Mouse (Mus musculus): ENCODE data around the gene Terf2. TPM values are rescaled to one million over a fixed set of nuclear protein-coding genes. Genes with fewer than 3 reads are reported as not detected.

The Terf2 gene
- polyA plus RNA-seq, 1 experiment from 2014 or later, result 22.2 TPM

DNA sequence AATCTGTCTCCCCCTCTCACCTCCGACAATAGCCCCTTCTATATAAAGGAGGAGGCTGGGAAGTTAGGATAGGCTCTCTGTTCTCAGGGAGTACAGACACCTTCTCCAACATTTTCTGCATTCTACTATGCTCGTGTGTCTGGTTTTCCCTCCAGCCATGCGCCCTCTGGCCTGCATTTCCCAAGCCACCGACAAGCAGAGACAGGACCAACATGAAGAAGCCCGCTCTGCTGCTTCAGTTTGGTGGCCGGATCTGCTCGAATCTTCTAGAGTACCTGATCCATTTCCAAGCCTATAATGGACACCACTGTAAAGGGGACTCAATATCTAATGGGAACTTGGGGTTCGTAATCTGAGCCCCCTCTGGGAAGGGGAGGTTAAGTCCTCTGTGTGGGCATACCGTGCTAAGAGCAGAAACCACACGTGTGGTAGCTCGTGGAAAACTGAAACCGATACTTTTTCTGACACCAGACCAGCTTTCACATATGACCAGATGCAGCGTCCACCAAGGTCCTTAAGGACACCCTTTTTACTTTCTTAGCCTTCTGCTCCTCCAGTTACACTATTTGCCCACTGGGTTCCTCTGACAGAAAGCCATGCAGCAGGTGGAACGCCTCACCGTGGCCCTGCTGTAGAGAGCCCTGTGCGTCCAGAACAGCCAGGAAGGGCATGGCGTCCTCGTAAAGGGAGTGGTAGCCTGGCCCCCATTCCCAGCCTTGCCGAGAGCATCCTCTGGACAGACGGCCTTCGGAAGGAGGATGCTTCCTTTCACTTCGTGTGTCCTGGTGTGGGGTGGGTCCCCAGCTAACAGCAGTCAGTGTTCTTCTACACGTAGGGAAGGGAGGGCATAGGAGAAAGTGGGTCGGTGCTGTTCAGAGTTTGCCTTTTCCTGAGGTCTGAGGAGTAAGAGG is 36.5 kb upstream of the Terf2 start:
- Histone ChIP-seq H3K27ac (no peak overlapping the region), H3K9ac (no peak overlapping the region), H3K4me1 (replicated peaks; ENCODE audit: control insufficient read depth, insufficient read depth, low read length) (no peaks in the 10 kb centered on the region), H3K4me2 (replicated peaks) (no peak overlapping the region), H3K27me3 (ENCODE audit: control insufficient read depth, insufficient read depth, low read length) (no peaks in the 10 kb centered on the region), H3K4me3 (replicated peaks; ENCODE audit: low read length) (no peak overlapping the region), H3K9me3 (ENCODE audit: control insufficient read depth, low read length) (no peaks in the 10 kb centered on the region), H3K36me3 (replicated peaks; ENCODE audit: control insufficient read depth, insufficient read depth) (no peaks in the 10 kb centered on the region)
- ATAC-seq (ENCODE audit: low FRiP score) (no peak), DNase-seq (ENCODE audit: low spot score) (no peak)
- WGBS, result 87% methylated on average over 24 of the region's 24 CpGs

DNA sequence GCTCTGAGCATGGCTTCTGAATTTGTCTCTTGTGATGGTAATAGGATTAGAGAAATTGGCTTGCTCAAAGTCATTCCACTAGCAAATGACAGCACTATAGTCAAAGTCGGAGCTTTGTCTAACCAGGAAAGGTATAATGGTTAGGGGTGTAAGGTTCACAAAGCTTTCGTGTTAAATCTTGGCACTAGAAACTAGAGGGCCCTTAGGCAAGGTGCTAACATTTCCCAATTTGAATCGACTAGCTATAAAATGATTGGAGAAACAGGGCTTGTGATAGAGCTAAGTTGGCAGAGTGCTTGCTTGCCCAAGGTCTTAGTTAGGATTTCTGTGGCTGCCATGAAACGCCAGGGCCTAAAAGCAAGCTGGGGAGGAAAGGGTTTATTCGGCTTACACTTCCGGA is 33.7 kb upstream of the Terf2 start:
- ATAC-seq (ENCODE audit: low FRiP score) (no peak), DNase-seq (ENCODE audit: low spot score) (no peak)
- Histone ChIP-seq H3K9ac (no peak overlapping the region), H3K4me1 (replicated peaks; ENCODE audit: control insufficient read depth, insufficient read depth, low read length) (no peaks in the 10 kb centered on the region), H3K4me3 (replicated peaks; ENCODE audit: low read length) (no peak overlapping the region), H3K27me3 (ENCODE audit: control insufficient read depth, insufficient read depth, low read length) (no peaks in the 10 kb centered on the region), H3K27ac (0 out of 2 replicates have a peak overlapping the region, but pooled peaks have one; percentile 3), H3K36me3 (replicated peaks; ENCODE audit: control insufficient read depth, insufficient read depth) (no peaks in the 10 kb centered on the region), H3K4me2 (replicated peaks) (no peak overlapping the region), H3K9me3 (ENCODE audit: control insufficient read depth, low read length) (no peaks in the 10 kb centered on the region)
- WGBS, result 81% methylated on average over 6 of the region's 6 CpGs

DNA sequence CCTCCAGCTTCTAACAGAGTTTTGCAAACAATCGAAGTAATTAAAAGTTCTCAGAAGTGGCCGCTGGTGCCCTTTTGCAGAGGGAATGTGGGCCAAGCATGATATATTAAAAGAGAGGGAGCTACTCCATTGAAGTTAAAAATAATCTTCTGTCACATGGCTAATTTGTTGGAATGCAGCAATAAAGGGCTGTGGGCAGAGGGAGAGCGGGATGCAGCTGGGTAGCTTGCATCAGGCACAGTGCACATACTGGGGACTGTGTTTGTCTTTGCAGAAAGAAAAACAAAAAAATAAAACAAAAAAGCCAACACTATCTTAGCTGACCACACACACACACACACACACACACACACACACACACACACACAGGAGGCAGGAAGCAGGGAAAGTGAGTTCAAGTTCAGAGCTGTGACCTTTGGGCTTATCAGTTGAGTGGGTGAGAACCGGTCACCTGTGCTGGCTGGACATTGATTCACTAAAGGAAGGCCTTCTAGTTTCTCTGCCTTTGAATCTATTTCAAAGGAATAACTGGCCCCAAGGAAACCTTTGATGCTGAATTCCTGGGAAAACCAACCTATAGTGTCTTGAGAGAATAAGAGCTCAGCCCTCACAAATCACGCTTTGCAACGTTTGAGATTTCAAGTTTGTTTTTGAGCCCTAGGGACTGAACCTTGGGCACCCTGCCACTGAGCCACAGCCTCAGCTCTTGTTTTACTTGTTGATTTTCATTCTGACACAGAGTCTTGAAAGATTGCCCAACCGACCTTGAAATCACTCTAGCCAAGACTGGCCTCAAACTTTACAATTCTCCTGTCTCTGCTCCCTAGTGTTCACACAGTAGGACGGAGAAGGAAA is 33.1 kb upstream of the Terf2 start:
- no peak for ATAC-seq (ENCODE audit: low FRiP score)
- no peak for DNase-seq (ENCODE audit: low spot score)

DNA sequence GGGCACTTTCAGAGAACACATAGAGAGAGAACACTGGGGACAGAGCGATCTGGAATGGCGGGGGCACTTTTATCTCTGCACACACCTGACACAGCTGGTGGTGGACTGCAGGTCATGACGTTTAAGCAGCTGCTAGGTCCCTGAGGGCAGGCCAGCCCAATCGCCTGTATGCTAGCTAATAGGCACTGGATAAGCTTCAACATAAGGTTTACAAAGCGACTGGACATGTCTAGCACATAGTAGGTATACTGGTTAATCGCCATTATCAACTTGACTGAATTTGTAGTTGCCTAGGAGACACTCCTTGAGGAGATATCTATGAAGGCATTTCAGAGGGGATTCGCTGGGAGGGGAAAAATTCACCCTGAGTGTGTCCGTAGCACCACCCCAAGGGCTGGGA is 28.0 kb upstream of the Terf2 start:
- H3K27me3 ChIP-seq (ENCODE audit: control insufficient read depth, insufficient read depth, low read length), result no peaks in the 10 kb centered on the region
- no peak for ATAC-seq (ENCODE audit: low FRiP score)

More for the DNA sequence above, 33.1 kb upstream of the Terf2 start:
- Histone ChIP-seq H3K9me3 (ENCODE audit: control insufficient read depth, low read length) (no peaks in the 10 kb centered on the region), H3K27me3 (ENCODE audit: control insufficient read depth, insufficient read depth, low read length) (no peaks in the 10 kb centered on the region), H3K27ac (0 out of 2 replicates have a peak overlapping the region, but pooled peaks have one; percentile 3), H3K9ac (no peak overlapping the region), H3K4me2 (replicated peaks) (no peak overlapping the region), H3K4me1 (replicated peaks; ENCODE audit: control insufficient read depth, insufficient read depth, low read length) (no peaks in the 10 kb centered on the region), H3K36me3 (replicated peaks; ENCODE audit: control insufficient read depth, insufficient read depth) (no peaks in the 10 kb centered on the region), H3K4me3 (replicated peaks; ENCODE audit: low read length) (no peak overlapping the region)
- WGBS, result 56% methylated on average over 8 of the region's 8 CpGs

DNA sequence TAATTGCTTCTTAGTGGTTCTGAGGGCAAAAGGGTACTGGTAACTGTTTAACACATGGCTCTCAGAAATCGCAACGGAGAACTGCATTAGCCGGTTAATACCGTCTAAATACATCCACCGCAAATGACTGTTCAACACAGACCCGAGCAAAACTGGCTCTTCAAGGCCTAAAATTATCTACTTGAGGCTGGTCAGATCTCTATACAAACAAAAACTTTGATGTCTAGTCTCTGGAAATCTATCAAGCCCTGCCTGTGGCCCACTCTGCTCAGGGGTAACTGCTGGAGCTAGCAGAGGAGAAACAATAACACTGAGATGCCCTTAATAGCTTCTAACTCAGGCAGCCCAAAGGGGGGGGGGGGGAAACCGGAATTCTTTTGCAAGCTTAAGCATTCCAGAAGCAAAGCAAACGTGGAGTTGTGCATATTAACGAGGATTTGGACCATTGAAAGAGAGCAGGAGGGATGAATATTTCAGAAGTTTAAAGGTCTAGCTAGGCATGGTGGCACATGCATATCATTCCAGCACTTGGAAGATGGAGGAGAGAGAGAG is 26.8 kb upstream of the Terf2 start:
- Histone ChIP-seq H3K27ac (no peak overlapping the region), H3K36me3 (replicated peaks; ENCODE audit: control insufficient read depth, insufficient read depth) (no peaks in the 10 kb centered on the region), H3K4me3 (replicated peaks; ENCODE audit: low read length) (no peak overlapping the region), H3K4me1 (replicated peaks; ENCODE audit: control insufficient read depth, insufficient read depth, low read length) (no peaks in the 10 kb centered on the region), H3K9ac (no peak overlapping the region), H3K9me3 (ENCODE audit: control insufficient read depth, low read length) (no peaks in the 10 kb centered on the region), H3K27me3 (ENCODE audit: control insufficient read depth, insufficient read depth, low read length) (no peaks in the 10 kb centered on the region), H3K4me2 (replicated peaks) (no peak overlapping the region)
- DNase-seq (ENCODE audit: low spot score) (no peak), ATAC-seq (ENCODE audit: low FRiP score) (no peak)
- WGBS, result 23% methylated on average over 9 of the region's 9 CpGs

More for the DNA sequence above, 28.0 kb upstream of the Terf2 start:
- Histone ChIP-seq H3K36me3 (replicated peaks; ENCODE audit: control insufficient read depth, insufficient read depth) (no peaks in the 10 kb centered on the region), H3K9me3 (ENCODE audit: control insufficient read depth, low read length) (no peaks in the 10 kb centered on the region), H3K27ac (no peak overlapping the region), H3K9ac (no peak overlapping the region), H3K4me2 (replicated peaks) (no peak overlapping the region), H3K4me3 (replicated peaks; ENCODE audit: low read length) (no peak overlapping the region), H3K4me1 (replicated peaks; ENCODE audit: control insufficient read depth, insufficient read depth, low read length) (no peaks in the 10 kb centered on the region)
- DNase-seq (ENCODE audit: low spot score), result no peak
- 70% methylated on average over 8 of the region's 8 CpGs for WGBS

DNA sequence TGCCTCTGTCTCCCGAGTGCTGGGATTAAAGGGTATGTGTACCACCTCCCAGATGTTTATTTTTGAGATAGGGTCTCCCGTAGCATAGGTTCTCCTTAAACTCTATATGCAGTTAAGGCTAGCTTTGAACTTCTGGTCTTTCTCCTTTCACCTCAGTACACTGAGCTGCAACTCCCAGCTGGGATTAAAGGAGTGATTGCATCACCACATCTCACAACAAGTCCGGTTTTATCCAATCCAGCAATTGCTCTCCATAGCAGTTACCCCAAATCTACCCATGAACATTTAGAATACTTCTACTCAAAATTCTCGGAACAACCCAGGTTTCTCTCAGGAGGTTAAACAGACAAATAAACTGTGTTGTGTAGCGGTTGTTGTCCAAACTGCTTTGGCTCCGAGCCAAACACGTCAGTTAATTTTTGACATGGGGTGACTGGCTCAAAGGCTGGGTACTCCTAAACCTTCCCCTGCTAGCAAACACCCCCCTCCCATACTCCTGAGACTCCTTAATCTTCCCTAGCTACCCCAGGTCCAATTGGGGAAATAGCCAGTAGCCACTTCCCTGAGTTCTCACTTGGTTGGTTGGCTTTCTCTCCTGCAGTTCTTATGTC is 25.4 kb upstream of the Terf2 start:
- no peak for DNase-seq (ENCODE audit: low spot score)
- Histone ChIP-seq H3K36me3 (replicated peaks; ENCODE audit: control insufficient read depth, insufficient read depth) (no peaks in the 10 kb centered on the region), H3K9ac (no peak overlapping the region), H3K4me1 (replicated peaks; ENCODE audit: control insufficient read depth, insufficient read depth, low read length) (no peaks in the 10 kb centered on the region), H3K27ac (no peak overlapping the region), H3K27me3 (ENCODE audit: control insufficient read depth, insufficient read depth, low read length) (no peaks in the 10 kb centered on the region), H3K4me3 (replicated peaks; ENCODE audit: low read length) (no peak overlapping the region), H3K9me3 (ENCODE audit: control insufficient read depth, low read length) (no peaks in the 10 kb centered on the region), H3K4me2 (replicated peaks) (no peak overlapping the region)
- ATAC-seq (ENCODE audit: low FRiP score), result no peak
- WGBS, result 91% methylated on average over 7 of the region's 7 CpGs

DNA sequence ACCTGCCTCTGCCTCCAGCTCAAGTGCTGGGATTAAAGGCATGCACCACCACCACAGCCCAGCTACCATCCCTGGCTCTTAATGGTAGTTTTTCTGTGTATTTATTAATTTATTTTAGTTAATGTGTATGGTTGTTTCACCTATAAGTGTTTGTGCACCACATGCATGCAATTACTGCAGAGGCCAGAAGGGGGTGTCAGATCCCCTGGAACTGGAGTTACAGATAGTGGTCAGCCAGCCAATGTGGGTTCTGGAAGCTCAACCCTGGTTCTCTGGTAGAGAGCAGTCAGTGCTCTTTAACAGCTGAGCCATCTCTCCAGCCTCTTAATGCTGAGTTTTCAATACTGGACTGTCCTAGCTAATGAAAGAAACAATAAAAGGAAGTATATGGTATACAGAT is 24.5 kb upstream of the Terf2 start:
- Histone ChIP-seq H3K4me1 (replicated peaks; ENCODE audit: control insufficient read depth, insufficient read depth, low read length) (no peaks in the 10 kb centered on the region), H3K4me3 (replicated peaks; ENCODE audit: low read length) (no peak overlapping the region), H3K36me3 (replicated peaks; ENCODE audit: control insufficient read depth, insufficient read depth) (no peaks in the 10 kb centered on the region), H3K27me3 (ENCODE audit: control insufficient read depth, insufficient read depth, low read length) (no peaks in the 10 kb centered on the region), H3K9me3 (ENCODE audit: control insufficient read depth, low read length) (no peaks in the 10 kb centered on the region), H3K9ac (no peak overlapping the region), H3K4me2 (replicated peaks) (no peak overlapping the region), H3K27ac (no peak overlapping the region)
- no peak for ATAC-seq (ENCODE audit: low FRiP score)
- no peak for DNase-seq (ENCODE audit: low spot score)

DNA sequence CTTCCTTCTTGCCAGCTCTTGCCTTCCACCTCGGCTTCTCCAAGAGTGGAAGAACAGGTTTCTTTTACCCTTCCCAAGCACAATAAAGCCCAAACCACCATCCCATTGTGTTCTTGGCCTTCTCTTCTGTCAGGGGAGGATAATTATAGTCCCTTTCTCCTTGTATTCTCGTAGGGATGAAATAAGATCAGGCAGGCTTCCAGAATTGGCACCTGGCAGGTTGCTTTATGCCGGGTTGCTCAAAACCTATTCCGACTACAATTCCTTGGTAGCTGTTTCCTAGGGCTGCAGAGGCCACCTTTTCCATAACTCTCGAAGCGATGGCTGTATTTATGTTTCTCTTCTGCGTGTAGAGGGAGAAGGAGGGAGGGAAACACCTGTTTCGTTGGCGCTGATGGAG is 23.1 kb upstream of the Terf2 start:
- WGBS, result 75% methylated on average over 9 of the region's 9 CpGs
- Histone ChIP-seq H3K27me3 (ENCODE audit: control insufficient read depth, insufficient read depth, low read length) (no peaks in the 10 kb centered on the region), H3K9me3 (ENCODE audit: control insufficient read depth, low read length) (no peaks in the 10 kb centered on the region), H3K4me1 (replicated peaks; ENCODE audit: control insufficient read depth, insufficient read depth, low read length) (no peaks in the 10 kb centered on the region), H3K27ac (no peak overlapping the region), H3K36me3 (replicated peaks; ENCODE audit: control insufficient read depth, insufficient read depth) (no peaks in the 10 kb centered on the region), H3K9ac (no peak overlapping the region), H3K4me2 (replicated peaks) (no peak overlapping the region), H3K4me3 (replicated peaks; ENCODE audit: low read length) (no peak overlapping the region)
- ATAC-seq (ENCODE audit: low FRiP score) (no peak), DNase-seq (ENCODE audit: low spot score) (no peak)

DNA sequence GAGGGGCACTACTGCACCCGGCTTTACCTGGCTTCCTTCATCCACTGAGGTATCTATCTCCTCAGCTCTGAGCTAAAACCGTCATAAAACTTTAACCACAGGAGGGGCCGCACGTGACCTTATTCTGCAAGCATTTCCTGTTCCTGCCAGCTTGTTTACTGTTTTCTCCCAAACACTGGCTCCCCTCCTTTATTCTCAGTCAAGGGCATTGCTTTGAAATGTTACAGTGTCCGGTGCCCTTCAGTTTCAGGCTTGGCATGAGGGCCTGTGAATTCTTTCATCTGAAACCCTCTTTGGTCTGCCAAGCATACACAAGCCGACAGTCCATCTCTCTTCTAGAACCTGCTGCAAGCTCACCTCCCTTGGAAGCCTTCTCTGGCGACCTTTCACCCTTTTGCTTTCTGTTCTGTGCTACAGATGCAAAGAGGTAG is 22.5 kb upstream of the Terf2 start:
- H3K4me3 ChIP-seq (replicated peaks; ENCODE audit: low read length), result no peak overlapping the region
- H3K4me2 ChIP-seq (replicated peaks), result no peak overlapping the region
- no peaks in the 10 kb centered on the region for H3K36me3 ChIP-seq (replicated peaks; ENCODE audit: control insufficient read depth, insufficient read depth)
- DNase-seq (ENCODE audit: low spot score) (no peak), ATAC-seq (ENCODE audit: low FRiP score) (no peak)
- H3K9me3 ChIP-seq (ENCODE audit: control insufficient read depth, low read length), result no peaks in the 10 kb centered on the region
- no peaks in the 10 kb centered on the region for H3K4me1 ChIP-seq (replicated peaks; ENCODE audit: control insufficient read depth, insufficient read depth, low read length)
- 66% methylated on average over 7 of the region's 7 CpGs for WGBS
- no peak overlapping the region for H3K27ac ChIP-seq
- H3K27me3 ChIP-seq (ENCODE audit: control insufficient read depth, insufficient read depth, low read length), result no peaks in the 10 kb centered on the region
- H3K9ac ChIP-seq, result no peak overlapping the region

All from hindbrain, embryonic 14.5 days (tissue).